Mouse (Mus musculus): Measurements from ENCODE around the gene Arid5a. TPM values are rescaled to one million over a fixed set of nuclear protein-coding genes. Genes with fewer than 3 reads are reported as not detected.

The Arid5a gene
- polyA plus RNA-seq, 1 experiment = 7.8 TPM

GRCm38 (mm10) chr1:36281849-36282248 is 25.7 kb upstream of the Arid5a start:
- WGBS = 81% methylated on average over 6 of the region's 6 CpGs

GRCm38 (mm10) chr1:36293470-36293869 is 14.1 kb upstream of the Arid5a start:
- WGBS = 89% methylated on average over 8 of the region's 8 CpGs
- no peak for DNase-seq (ENCODE audit: low read depth, low spot score)

More at GRCm38 (mm10) chr1:36281849-36282248, 25.7 kb upstream of the Arid5a start:
- DNase-seq (ENCODE audit: low read depth, low spot score) = no peak

GRCm38 (mm10) chr1:36294402-36294801 is 13.1 kb upstream of the Arid5a start:
- 71% methylated on average over 3 of the region's 3 CpGs for WGBS
- DNase-seq (ENCODE audit: low read depth, low spot score) = no peak

GRCm38 (mm10) chr1:36296466-36297149 is 10.9 kb upstream of the Arid5a start:
- WGBS = 59% methylated on average over 9 of the region's 9 CpGs
- no peak for DNase-seq (ENCODE audit: low read depth, low spot score)

- WGBS = 74% methylated on average over 4 of the region's 4 CpGs
- DNase-seq (ENCODE audit: low read depth, low spot score) = no peak
Measured at GRCm38 (mm10) chr1:36298107-36298506, 9.4 kb upstream of the Arid5a start.

- no peak for DNase-seq (ENCODE audit: low read depth, low spot score)
- 55% methylated on average over 13 of the region's 13 CpGs for WGBS
Measured at GRCm38 (mm10) chr1:36299126-36299525, 8.4 kb upstream of the Arid5a start.

GRCm38 (mm10) chr1:36299676-36300075 is 7.9 kb upstream of the Arid5a start:
- no peak for DNase-seq (ENCODE audit: low read depth, low spot score)
- WGBS = 71% methylated on average over 2 of the region's 2 CpGs

GRCm38 (mm10) chr1:36300486-36300885 is 7.0 kb upstream of the Arid5a start:
- no peak for DNase-seq (ENCODE audit: low read depth, low spot score)
- WGBS = 94% methylated on average over 6 of the region's 6 CpGs

GRCm38 (mm10) chr1:36302273-36302672 is 5.3 kb upstream of the Arid5a start:
- 81% methylated on average over 8 of the region's 8 CpGs for WGBS
- no peak for DNase-seq (ENCODE audit: low read depth, low spot score)

GRCm38 (mm10) chr1:36302957-36303356 is 4.6 kb upstream of the Arid5a start:
- WGBS = 16% methylated on average over 9 of the region's 9 CpGs
- DNase-seq (ENCODE audit: low read depth, low spot score) = no peak

- 9% methylated on average over 30 of the region's 30 CpGs for WGBS
- no peak for DNase-seq (ENCODE audit: low read depth, low spot score)
Measured at GRCm38 (mm10) chr1:36303381-36304320, 3.9 kb upstream of the Arid5a start.

- DNase-seq (ENCODE audit: low read depth, low spot score) = no peak
- WGBS = 56% methylated on average over 7 of the region's 7 CpGs
Measured at GRCm38 (mm10) chr1:36304764-36305163, 2.8 kb upstream of the Arid5a start.

GRCm38 (mm10) chr1:36306120-36306519 is 1.4 kb upstream of the Arid5a start:
- 46% methylated on average over 6 of the region's 6 CpGs for WGBS
- DNase-seq (ENCODE audit: low read depth, low spot score) = no peak

GRCm38 (mm10) chr1:36307121-36307494 is 425 bp upstream of the Arid5a start:
- DNase-seq (ENCODE audit: low read depth, low spot score) = no peak
- WGBS = 65% methylated on average over 7 of the region's 7 CpGs

- DNase-seq (ENCODE audit: low read depth, low spot score) = no peak
Measured at GRCm38 (mm10) chr1:36308451-36308901, 943 bp downstream of the Arid5a start.

GRCm38 (mm10) chr1:36308966-36309475 is 1.5 kb downstream of the Arid5a start:
- WGBS = 31% methylated on average over 9 of the region's 9 CpGs
- DNase-seq (ENCODE audit: low read depth, low spot score) = no peak

More at GRCm38 (mm10) chr1:36308451-36308901, 943 bp downstream of the Arid5a start:
- WGBS = 6% methylated on average over 12 of the region's 12 CpGs

- 10% methylated on average over 3 of the region's 3 CpGs for WGBS
- DNase-seq (ENCODE audit: low read depth, low spot score) = peak; percentile 39
Measured at GRCm38 (mm10) chr1:36309498-36309901, 2.0 kb downstream of the Arid5a start.

- DNase-seq (ENCODE audit: low read depth, low spot score) = no peak
- 93% methylated on average over 11 of the region's 11 CpGs for WGBS
Measured at GRCm38 (mm10) chr1:36314959-36315775, 7.6 kb downstream of the Arid5a start.

GRCm38 (mm10) chr1:36315776-36316100 is 8.2 kb downstream of the Arid5a start:
- no peak for DNase-seq (ENCODE audit: low read depth, low spot score)
- WGBS = 96% methylated on average over 2 of the region's 2 CpGs

- no peak for DNase-seq (ENCODE audit: low read depth, low spot score)
- 59% methylated on average over 2 of the region's 2 CpGs for whole genome bisulfite sequencing
Measured at GRCm38 (mm10) chr1:36321164-36321563, 13.6 kb downstream of the Arid5a start.
